Mouse (Mus musculus): ENCODE measurements around the gene Pbld1.

GRCm38 (mm10) chr10:63125343-63125742, 65.4 kb downstream of the Pbld1 start:
- TF ChIP-seq POLR2A (IDR thresholded peaks at IDR 0.05; ENCODE audit: low read depth, low read length) (no peak), CTCF (IDR thresholded peaks at IDR 0.05; ENCODE audit: extremely low read depth, insufficient read length, insufficient replicate concordance, low read depth, low read length) (no peak)
